ENCODE assay signal across 17 mouse cellular contexts in the genomic region with DNA sequence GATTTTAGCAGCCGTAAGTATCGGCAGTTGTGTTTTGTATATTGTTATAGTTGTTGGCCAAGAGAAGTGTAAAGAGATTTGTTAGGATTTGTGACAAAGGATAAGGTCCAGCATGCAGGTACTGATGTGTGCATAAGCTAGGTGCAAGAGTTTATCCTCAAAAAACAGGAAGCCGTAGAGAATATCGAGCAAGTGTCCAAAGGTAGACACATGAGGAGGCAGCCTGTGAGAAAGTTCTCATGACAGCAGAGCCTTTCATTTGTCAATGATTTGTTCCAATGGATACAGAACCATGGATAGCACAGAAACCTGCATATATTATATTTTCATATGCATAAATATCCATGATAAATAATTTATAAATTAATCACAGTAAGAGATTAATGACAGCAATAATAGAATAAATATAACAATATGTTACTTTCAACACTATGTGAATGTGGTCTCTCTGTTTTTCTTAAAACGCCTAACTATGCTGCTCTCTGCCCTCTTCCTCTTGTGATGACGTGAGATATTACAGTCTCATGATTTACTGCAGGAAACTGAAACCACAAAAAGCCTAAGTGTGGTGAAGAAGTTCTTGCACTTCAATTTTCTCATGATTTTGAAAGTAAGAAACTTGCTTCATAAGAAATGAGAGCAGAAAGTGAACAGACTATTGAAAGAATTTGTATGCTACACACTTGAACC. TPM values are rescaled to one million over a fixed set of nuclear protein-coding genes. Genes with fewer than 3 reads are reported as not detected.
DNase-seq lines count a peak whose midpoint lies in the region; ATAC-seq and TF ChIP-seq lines count a peak whose summit lies in the region.
"Had no signal": no experiment of that assay in that cellular context is flagged by ENCODE, and none has a peak within 500 bp of the region (broad histone marks: within the 10 kb centered on the region; RNA-seq: fewer than 3 reads in every experiment).

No protein-coding gene starts in this region.

- H3K27me3 ChIP-seq in kidney, adult 2 months (replicated peaks; ENCODE audit: control insufficient read depth, insufficient read depth, low read length): no peaks in the 10 kb centered on the region
- H3K27me3 ChIP-seq in hindbrain, postnatal 0 days (ENCODE audit: insufficient read depth, low read length): no peaks in the 10 kb centered on the region
- H3K27me3 ChIP-seq in forebrain, embryonic 13.5 days: no peaks in the 10 kb centered on the region
- H3K27me3 ChIP-seq: embryonic facial prominence, embryonic 13.5 days; liver, embryonic 15.5 days; neural tube, embryonic 13.5 days had no signal

- no peak overlapping the region for H3K4me3 ChIP-seq in kidney, adult 2 months (ENCODE audit: insufficient read depth, low read depth, low read length)
- no peak overlapping the region for H3K4me3 ChIP-seq in hindbrain, postnatal 0 days (ENCODE audit: low read length)
- no peak overlapping the region for H3K4me3 ChIP-seq in forebrain, embryonic 13.5 days
- H3K4me3 ChIP-seq: embryonic facial prominence, embryonic 13.5 days; liver, embryonic 15.5 days; midbrain, embryonic 10.5 days; neural tube, embryonic 13.5 days had no signal

- TF ChIP-seq CTCF in kidney, adult 2 months (conservative IDR thresholded peaks at IDR 0.05; ENCODE audit: insufficient read depth, insufficient read length, low read depth, low read length): no peak
- TF ChIP-seq CTCF in hindbrain, postnatal 0 days (IDR thresholded peaks at IDR 0.05; ENCODE audit: low read depth): no peak

- peak; percentile 92 for ATAC-seq in monocyte, adult 5-6 weeks (replicated peaks; ENCODE audit: insufficient number of reproducible peaks, low FRiP score, low TSS enrichment, poor library complexity, severe bottlenecking)
- no peak for ATAC-seq in hindbrain, postnatal 0 days
- no peak for ATAC-seq in forebrain, embryonic 13.5 days
- ATAC-seq: forebrain, embryonic 14.5 days; intestine, embryonic 16.5 days had no signal

- 77% methylated on average over 6 of the region's 6 CpGs for WGBS in kidney, adult 2 months
- WGBS in hindbrain, postnatal 0 days: 92% methylated on average over 6 of the region's 6 CpGs
- WGBS in forebrain, embryonic 13.5 days: 90% methylated on average over 6 of the region's 6 CpGs

- TF ChIP-seq POLR2A in kidney, adult 2 months (IDR thresholded peaks at IDR 0.05; ENCODE audit: low read depth, low read length): no peak

- H3K36me3 ChIP-seq in kidney, adult 2 months (ENCODE audit: control insufficient read depth, insufficient read depth, low read length): no peaks in the 10 kb centered on the region
- H3K36me3 ChIP-seq in hindbrain, postnatal 0 days (ENCODE audit: insufficient read depth, low read length): no peaks in the 10 kb centered on the region
- H3K36me3 ChIP-seq in forebrain, embryonic 13.5 days (ENCODE audit: poor library complexity, severe bottlenecking): no peaks in the 10 kb centered on the region
- H3K36me3 ChIP-seq: embryonic facial prominence, embryonic 13.5 days; liver, embryonic 15.5 days; midbrain, embryonic 10.5 days; neural tube, embryonic 13.5 days had no signal

- peak; percentile 28 for DNase-seq in kidney, adult 2 months
- DNase-seq in kidney, postnatal 4 days: no peak
- DNase-seq in B cell, adult 2 months: peak; percentile 36 to 46
- DNase-seq in c-Kit-positive CD71-negative TER-119-negative erythroid progenitor cells, embryonic 14.5 days (ENCODE audit: low read depth): peak; percentile 57
- no peak for DNase-seq in hindbrain, postnatal 0 days (ENCODE audit: low spot score)
- no peak for DNase-seq in neural tube, embryonic 10.5 days (ENCODE audit: extremely low spot score, low spot score)
- DNase-seq: cerebellum, adult 9-11 months; gastrocnemius, postnatal 25 days had no signal

- no peak overlapping the region for H3K27ac ChIP-seq in kidney, adult 2 months (ENCODE audit: insufficient read depth, low read depth, low read length)
- H3K27ac ChIP-seq in hindbrain, postnatal 0 days: no peak overlapping the region
- no peak overlapping the region for H3K27ac ChIP-seq in forebrain, embryonic 13.5 days
- H3K27ac ChIP-seq: embryonic facial prominence, embryonic 13.5 days; liver, embryonic 15.5 days; midbrain, embryonic 10.5 days; neural tube, embryonic 13.5 days; stomach, postnatal 0 days had no signal

- no peak overlapping the region for H3K4me2 ChIP-seq in hindbrain, postnatal 0 days (ENCODE audit: low read depth, low read length)
- H3K4me2 ChIP-seq in forebrain, embryonic 13.5 days: no peak overlapping the region
- H3K4me2 ChIP-seq: embryonic facial prominence, embryonic 13.5 days; liver, embryonic 15.5 days; neural tube, embryonic 13.5 days had no signal

- H3K9me3 ChIP-seq in hindbrain, postnatal 0 days (ENCODE audit: low read length): no peaks in the 10 kb centered on the region
- no peaks in the 10 kb centered on the region for H3K9me3 ChIP-seq in forebrain, embryonic 13.5 days (replicated peaks)
- H3K9me3 ChIP-seq: embryonic facial prominence, embryonic 13.5 days; liver, embryonic 15.5 days; midbrain, embryonic 10.5 days; neural tube, embryonic 13.5 days had no signal

- H3K4me1 ChIP-seq in kidney, adult 2 months (ENCODE audit: control insufficient read depth, insufficient read depth, low read length): no peaks in the 10 kb centered on the region
- no peaks in the 10 kb centered on the region for H3K4me1 ChIP-seq in hindbrain, postnatal 0 days (ENCODE audit: insufficient read depth, low read length)
- no peaks in the 10 kb centered on the region for H3K4me1 ChIP-seq in forebrain, embryonic 13.5 days
- H3K4me1 ChIP-seq: embryonic facial prominence, embryonic 13.5 days; liver, embryonic 15.5 days; midbrain, embryonic 10.5 days; neural tube, embryonic 13.5 days had no signal

- H3K9ac ChIP-seq in hindbrain, postnatal 0 days (replicated peaks; ENCODE audit: low read length): no peak overlapping the region
- H3K9ac ChIP-seq in forebrain, embryonic 13.5 days: no peak overlapping the region
- H3K9ac ChIP-seq: embryonic facial prominence, embryonic 13.5 days; liver, embryonic 15.5 days; neural tube, embryonic 13.5 days had no signal

RNA-seq across cellular contexts. Expression of a gene that starts 15.5 kb away (rescaled TPM):
- polyA plus RNA-seq in kidney, adult 2 months (2012; rRNA removed): 4.8 and 4.9 TPM in 2 replicates
- 13.2 to 35.8 TPM (median 14.2 TPM) in 3 replicates for total RNA-seq in monocyte, adult 5-6 weeks (2017)
- 5.1 and 6.6 TPM in 2 replicates for total RNA-seq in hindbrain, postnatal 0 days (2014; rRNA removed)
- 3.0 and 3.1 TPM in 2 replicates for polyA plus RNA-seq in hindbrain, postnatal 0 days (2015; fragmentation: Nextera tagmentation; extraction: Ambion mirVana)
- 0.71 and 0.88 TPM in 2 replicates for polyA plus RNA-seq in forebrain, embryonic 13.5 days (2015; fragmentation: Nextera tagmentation; extraction: Ambion mirVana)

RNA-seq across cellular contexts. Expression of a gene that starts 52.7 kb away (rescaled TPM):
- 0.23 and 0.53 TPM in 2 replicates for polyA plus RNA-seq in kidney, adult 2 months (2012; rRNA removed)
- 3.0 to 13.9 TPM (median 4.0 TPM) in 3 replicates for total RNA-seq in monocyte, adult 5-6 weeks (2017)
- total RNA-seq in hindbrain, postnatal 0 days (2014; rRNA removed): 35.5 and 50.1 TPM in 2 replicates
- 27.3 and 27.8 TPM in 2 replicates for polyA plus RNA-seq in hindbrain, postnatal 0 days (2015; fragmentation: Nextera tagmentation; extraction: Ambion mirVana)
- polyA plus RNA-seq in forebrain, embryonic 13.5 days (2015; fragmentation: Nextera tagmentation; extraction: Ambion mirVana): 16.9 and 18.8 TPM in 2 replicates

Comparison
In these comparisons a context has a peak if more than half of its experiments do, and no peak if none do; other contexts are left out.
1. DNase-seq: peak in kidney, adult 2 months (single experiment), B cell, adult 2 months (2 of 2) and c-Kit-positive CD71-negative TER-119-negative erythroid progenitor cells, embryonic 14.5 days (single experiment); none in kidney, postnatal 4 days (0 of 2), hindbrain, postnatal 0 days (single experiment) and neural tube, embryonic 10.5 days (single experiment).
2. RNA of a gene that starts 52.7 kb away (polyA plus RNA-seq): 27.3 to 27.8 TPM in hindbrain, postnatal 0 days and 16.9 to 18.8 TPM in forebrain, embryonic 13.5 days; 0.23 to 0.53 TPM in kidney, adult 2 months; every median in the first group is over 10 times any median in the second.